Mouse (Mus musculus): Measurements from ENCODE around the gene Grin2b.

- no peak for TF ChIP-seq CTCF (IDR thresholded peaks at IDR 0.05; ENCODE audit: low read depth, low read length)
- TF ChIP-seq POLR2A (IDR thresholded peaks at IDR 0.05; ENCODE audit: extremely low read depth, insufficient read depth, low read length) = no peak
Observed at GRCm38 (mm10) chr6:136072326-136073054, 100.8 kb downstream of the Grin2b start.
